Mouse (Mus musculus): ENCODE measurements around the gene Pdk1. TPM values are rescaled to one million over a fixed set of nuclear protein-coding genes. Genes with fewer than 3 reads are reported as not detected.

Gene Pdk1
- polyA plus RNA-seq, 1 experiment from 2014 or later = 40.5 TPM

- no peak for ATAC-seq (ENCODE audit: low FRiP score, low TSS enrichment)
- Histone ChIP-seq H3K27me3 (ENCODE audit: control insufficient read depth, insufficient read depth, low read length) (no peaks in the 10 kb centered on the region), H3K9ac (ENCODE audit: low read depth, low read length) (no peak overlapping the region), H3K4me1 (ENCODE audit: control insufficient read depth, insufficient read depth, low read length) (no peaks in the 10 kb centered on the region), H3K27ac (ENCODE audit: low read depth, low read length) (no peak overlapping the region), H3K4me2 (replicated peaks; ENCODE audit: low read depth, low read length) (no peak overlapping the region), H3K4me3 (ENCODE audit: low read length) (no peak overlapping the region), H3K36me3 (ENCODE audit: control insufficient read depth, insufficient read depth, low read length) (no peaks in the 10 kb centered on the region), H3K9me3 (ENCODE audit: control insufficient read depth, low read length) (no peaks in the 10 kb centered on the region)
- WGBS = 82% methylated on average over 3 of the region's 3 CpGs
Observed at GRCm38 (mm10) chr2:71937649-71938308, 64.8 kb downstream of the Pdk1 start.

GRCm38 (mm10) chr2:71938716-71939393, 65.8 kb downstream of the Pdk1 start:
- Histone ChIP-seq H3K36me3 (ENCODE audit: control insufficient read depth, insufficient read depth, low read length) (no peaks in the 10 kb centered on the region), H3K4me3 (ENCODE audit: low read length) (no peak overlapping the region), H3K9ac (ENCODE audit: low read depth, low read length) (no peak overlapping the region), H3K27ac (ENCODE audit: low read depth, low read length) (no peak overlapping the region), H3K9me3 (ENCODE audit: control insufficient read depth, low read length) (no peaks in the 10 kb centered on the region), H3K4me2 (replicated peaks; ENCODE audit: low read depth, low read length) (no peak overlapping the region), H3K4me1 (ENCODE audit: control insufficient read depth, insufficient read depth, low read length) (no peaks in the 10 kb centered on the region), H3K27me3 (ENCODE audit: control insufficient read depth, insufficient read depth, low read length) (no peaks in the 10 kb centered on the region)
- ATAC-seq (ENCODE audit: low FRiP score, low TSS enrichment) = no peak
- WGBS = 42% methylated on average over 6 of the region's 6 CpGs

- Histone ChIP-seq H3K4me1 (ENCODE audit: control insufficient read depth, insufficient read depth, low read length) (no peaks in the 10 kb centered on the region), H3K4me3 (ENCODE audit: low read length) (no peak overlapping the region), H3K9me3 (ENCODE audit: control insufficient read depth, low read length) (no peaks in the 10 kb centered on the region), H3K4me2 (replicated peaks; ENCODE audit: low read depth, low read length) (no peak overlapping the region), H3K27ac (ENCODE audit: low read depth, low read length) (no peak overlapping the region), H3K27me3 (ENCODE audit: control insufficient read depth, insufficient read depth, low read length) (no peaks in the 10 kb centered on the region), H3K36me3 (ENCODE audit: control insufficient read depth, insufficient read depth, low read length) (no peaks in the 10 kb centered on the region), H3K9ac (ENCODE audit: low read depth, low read length) (no peak overlapping the region)
- WGBS = 98% methylated on average over 3 of the region's 3 CpGs
- no peak for ATAC-seq (ENCODE audit: low FRiP score, low TSS enrichment)
Observed at GRCm38 (mm10) chr2:71941005-71941720, 68.1 kb downstream of the Pdk1 start.

GRCm38 (mm10) chr2:71941721-71942087, 68.7 kb downstream of the Pdk1 start:
- no peak overlapping the region for H3K27ac ChIP-seq (ENCODE audit: low read depth, low read length)
- WGBS = 90% methylated on average over 5 of the region's 5 CpGs

GRCm38 (mm10) chr2:71951212-71951611, 78.2 kb downstream of the Pdk1 start:
- H3K9me3 ChIP-seq (ENCODE audit: control insufficient read depth, low read length) = no peaks in the 10 kb centered on the region
- 86% methylated on average over 4 of the region's 4 CpGs for WGBS
- no peak overlapping the region for H3K27ac ChIP-seq (ENCODE audit: low read depth, low read length)
- H3K36me3 ChIP-seq (ENCODE audit: control insufficient read depth, insufficient read depth, low read length) = no peaks in the 10 kb centered on the region
- no peak overlapping the region for H3K4me3 ChIP-seq (ENCODE audit: low read length)
- no peaks in the 10 kb centered on the region for H3K27me3 ChIP-seq (ENCODE audit: control insufficient read depth, insufficient read depth, low read length)
- no peak for ATAC-seq (ENCODE audit: low FRiP score, low TSS enrichment)
- no peak overlapping the region for H3K4me2 ChIP-seq (replicated peaks; ENCODE audit: low read depth, low read length)
- no peaks in the 10 kb centered on the region for H3K4me1 ChIP-seq (ENCODE audit: control insufficient read depth, insufficient read depth, low read length)
- H3K9ac ChIP-seq (ENCODE audit: low read depth, low read length) = no peak overlapping the region

More at GRCm38 (mm10) chr2:71941721-71942087, 68.7 kb downstream of the Pdk1 start:
- no peak for ATAC-seq (ENCODE audit: low FRiP score, low TSS enrichment)
- Histone ChIP-seq H3K4me1 (ENCODE audit: control insufficient read depth, insufficient read depth, low read length) (no peaks in the 10 kb centered on the region), H3K9ac (ENCODE audit: low read depth, low read length) (no peak overlapping the region), H3K27me3 (ENCODE audit: control insufficient read depth, insufficient read depth, low read length) (no peaks in the 10 kb centered on the region), H3K4me3 (ENCODE audit: low read length) (no peak overlapping the region), H3K36me3 (ENCODE audit: control insufficient read depth, insufficient read depth, low read length) (no peaks in the 10 kb centered on the region), H3K9me3 (ENCODE audit: control insufficient read depth, low read length) (no peaks in the 10 kb centered on the region), H3K4me2 (replicated peaks; ENCODE audit: low read depth, low read length) (no peak overlapping the region)

Other genes with a start within 250 kb of the Pdk1 start
- 65.6 and 95.8 TPM in 2 replicates for gene Itga6, start 127.6 kb upstream of the Pdk1 start, polyA plus RNA-seq (2014; fragmentation: Nextera tagmentation; extraction: Ambion mirVana)
- 4.2 and 5.1 TPM in 2 replicates for gene Rapgef4, start 108.0 kb downstream of the Pdk1 start, polyA plus RNA-seq (2014; fragmentation: Nextera tagmentation; extraction: Ambion mirVana)